Mouse (Mus musculus) intestine, postnatal 0 days (tissue): ENCODE data around the gene Gm9736. TPM values are rescaled to one million over a fixed set of nuclear protein-coding genes. Genes with fewer than 3 reads are reported as not detected.
"Not testable (repeated sequence)": the region's sequence is repeated elsewhere in the genome, so short reads cannot be mapped to it uniquely, and the experiment has no call there.

ENCODE experiments used
- ATAC-seq: fragments of 200-750 bp; cut with Nextera tagmentation; 2 replicates; pipeline ENCODE4 v1.8.0; 2017; ENCODE audit warnings: mild to moderate bottlenecking, moderate TSS enrichment, moderate library complexity
- H3K27ac ChIP-seq: fragments of 300-500 bp; sonication (generic); 2 replicates; pipeline ENCODE4 v1.5.1; 2014; ENCODE audit warnings: mild to moderate bottlenecking, low read depth, low read length, moderate library complexity
- H3K27me3 ChIP-seq: fragments of 300-500 bp; sonication (generic); replicated peaks from 2 replicates; pipeline ENCODE4 v1.6.1; 2014; ENCODE audit warnings: low read length, mixed read lengths; ENCODE audit not compliant: control insufficient read depth, insufficient read depth
- H3K36me3 ChIP-seq: fragments of 300-500 bp; sonication (generic); 2 replicates; pipeline ENCODE4 v1.6.1; 2014; ENCODE audit warnings: mild to moderate bottlenecking, moderate library complexity; ENCODE audit not compliant: control insufficient read depth, insufficient read depth
- H3K4me1 ChIP-seq: fragments of 300-500 bp; sonication (generic); replicated peaks from 2 replicates; pipeline ENCODE4 v1.6.1; 2014; ENCODE audit warnings: antibody characterized with exemption, low read length, mixed read lengths; ENCODE audit not compliant: control insufficient read depth, insufficient read depth
- H3K4me2 ChIP-seq: fragments of 300-500 bp; sonication (generic); replicated peaks from 2 replicates; pipeline ENCODE4 v1.6.1; 2014; ENCODE audit warnings: low read depth, mild to moderate bottlenecking, moderate library complexity
- H3K4me3 ChIP-seq: fragments of 300-500 bp; sonication (generic); 2 replicates; pipeline ENCODE4 v1.5.1; 2014; ENCODE audit warnings: low read depth, low read length
- H3K9ac ChIP-seq: fragments of 300-500 bp; sonication (generic); 2 replicates; pipeline ENCODE4 v1.6.1; 2014; ENCODE audit warnings: mild to moderate bottlenecking, low read depth, low read length
- H3K9me3 ChIP-seq: fragments of 300-500 bp; sonication (generic); 2 replicates; pipeline ENCODE4 v1.6.1; 2016; ENCODE audit warnings: mixed run types; ENCODE audit not compliant: control insufficient read depth
- CTCF ChIP-seq: sonication (generic); IDR thresholded peaks from 2 replicates; pipeline ENCODE4 v1.5.1; 2016; ENCODE audit warnings: low read depth, mild to moderate bottlenecking, control low read depth, antibody characterized with exemption, moderate library complexity
- WGBS: fragments of 180-500 bp; shearing (Covaris S2); extraction: QIAGEN DNeasy Blood & Tissue Kit; methylation state at CpG from one replicate; pipeline ENCODE4 v1.1.7; 2014; 5-methylcytosine and 5-hydroxymethylcytosine counted together
- polyA plus RNA-seq: library from polyadenylated mRNA; unstranded; fragments of >200 nt; fragmentation: Nextera tagmentation; extraction: Ambion mirVana; gene quantifications from 2 replicates; pipeline ENCODE4 v1.2.1, GENCODE M21; 2015

Gm9736 gene
- polyA plus RNA-seq, 1 experiment from 2014 or later, result not detected

DNA sequence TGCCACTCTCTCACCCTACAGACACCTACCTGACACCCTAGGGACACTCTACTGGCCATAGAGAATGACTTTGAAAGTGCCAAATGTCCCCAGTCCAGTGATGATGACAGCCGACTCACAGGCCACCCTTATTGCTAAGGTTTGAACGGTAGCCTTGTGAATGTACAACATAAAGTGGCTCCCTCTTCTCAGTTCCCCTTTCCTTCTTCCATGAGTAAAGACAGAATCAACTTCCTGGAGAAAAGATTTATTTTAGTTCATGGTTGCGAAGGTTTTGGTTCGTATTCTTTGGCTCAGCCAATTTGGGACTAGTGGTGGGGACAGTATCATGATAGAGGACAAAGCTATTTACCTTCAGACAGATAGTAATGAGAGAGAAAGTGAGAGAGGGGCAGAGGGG, 12.2 kb downstream of the Gm9736 start:
- no peak overlapping the region for H3K4me3 ChIP-seq
- no peak overlapping the region for H3K4me2 ChIP-seq
- H3K27me3 ChIP-seq, result no peaks in the 10 kb centered on the region
- H3K9ac ChIP-seq, result no peak overlapping the region
- H3K36me3 ChIP-seq, result no peaks in the 10 kb centered on the region
- ATAC-seq, result no peak
- H3K4me1 ChIP-seq, result no peaks in the 10 kb centered on the region
- H3K27ac ChIP-seq, result no peak overlapping the region
- H3K9me3 ChIP-seq, result no peaks in the 10 kb centered on the region
- WGBS, result 81% methylated on average over 4 of the region's 4 CpGs
- no peak for TF ChIP-seq CTCF

- 97% methylated on average over 1 of the region's 1 CpGs for WGBS
- ATAC-seq, result no peak
- H3K4me3 ChIP-seq, result no peak overlapping the region
Measured at GRCm38 (mm10) chr10:77735928-77736327, 15.2 kb downstream of the Gm9736 start.

DNA sequence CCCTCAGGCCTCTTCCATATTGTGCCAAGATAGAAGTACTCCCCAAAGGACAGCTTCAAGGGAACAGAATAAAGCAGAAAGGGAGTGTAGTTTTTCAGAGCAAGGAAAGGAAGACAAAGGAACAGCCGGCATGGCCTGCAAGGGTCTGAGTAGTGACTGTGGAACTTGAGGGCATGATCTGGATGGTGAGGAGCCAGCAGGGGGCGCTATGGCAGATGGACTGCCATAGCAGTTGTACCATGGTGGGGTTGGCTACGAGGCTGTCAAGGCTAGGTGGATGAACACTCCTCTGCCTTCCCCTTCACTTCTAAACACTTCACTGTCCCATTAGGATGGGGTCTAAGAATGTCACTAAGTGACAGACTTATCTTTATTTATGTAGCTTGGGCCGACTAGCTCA, 21.9 kb downstream of the Gm9736 start:
- WGBS, result 46% methylated on average over 4 of the region's 4 CpGs
- TF ChIP-seq CTCF, result peak; percentile 64
- Histone ChIP-seq H3K9me3 (no peaks in the 10 kb centered on the region), H3K9ac (no peak overlapping the region), H3K27ac (no peak overlapping the region), H3K4me1 (no peaks in the 10 kb centered on the region), H3K36me3 (no peaks in the 10 kb centered on the region), H3K4me3 (no peak overlapping the region), H3K4me2 (no peak overlapping the region), H3K27me3 (no peaks in the 10 kb centered on the region)
- ATAC-seq, result no peak

More at GRCm38 (mm10) chr10:77735928-77736327, 15.2 kb downstream of the Gm9736 start:
- H3K36me3 ChIP-seq, result no peaks in the 10 kb centered on the region
- H3K9me3 ChIP-seq, result no peaks in the 10 kb centered on the region
- H3K9ac ChIP-seq, result no peak overlapping the region
- TF ChIP-seq CTCF, result no peak
- H3K4me1 ChIP-seq, result no peaks in the 10 kb centered on the region
- no peak overlapping the region for H3K4me2 ChIP-seq
- no peak overlapping the region for H3K27ac ChIP-seq
- H3K27me3 ChIP-seq, result no peaks in the 10 kb centered on the region

GRCm38 (mm10) chr10:77728280-77728679, 22.9 kb downstream of the Gm9736 start:
- H3K9ac ChIP-seq, result no peak overlapping the region
- no peak overlapping the region for H3K27ac ChIP-seq
- H3K27me3 ChIP-seq, result no peaks in the 10 kb centered on the region
- H3K4me2 ChIP-seq, result no peak overlapping the region
- H3K36me3 ChIP-seq, result no peaks in the 10 kb centered on the region
- H3K4me1 ChIP-seq, result no peaks in the 10 kb centered on the region
- TF ChIP-seq CTCF, result peak; percentile 45
- no peak for ATAC-seq
- H3K9me3 ChIP-seq, result no peaks in the 10 kb centered on the region
- H3K4me3 ChIP-seq, result no peak overlapping the region
- 77% methylated on average over 4 of the region's 4 CpGs for WGBS

DNA sequence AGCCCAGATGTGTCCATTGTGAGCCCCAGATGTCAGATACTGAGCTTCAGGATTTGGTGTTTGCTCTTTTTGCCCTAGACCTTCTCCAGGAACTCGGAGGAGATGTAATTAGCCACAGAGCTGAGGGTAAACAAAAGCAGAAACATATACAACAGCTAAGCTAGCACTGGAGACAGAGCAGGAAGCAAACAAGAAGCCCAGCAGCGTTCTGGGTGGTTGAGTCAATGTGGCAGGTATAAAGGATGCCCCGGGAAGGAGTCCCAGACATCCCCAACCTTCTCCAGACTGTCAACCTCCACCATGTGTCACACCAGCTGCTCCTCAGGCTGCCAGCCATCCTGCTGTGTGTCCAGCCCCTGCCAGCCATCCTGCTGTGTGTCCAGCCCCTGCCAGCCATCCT, 25.0 kb downstream of the Gm9736 start, which contains the start of gene Gm10100:
Gene Gm10100, plus strand, starts transcription at position 301 of the 400 bp plus-strand sequence.
- no peak within 1 kb of the TSS for H3K9ac ChIP-seq
- no peak for ATAC-seq
- no peak within 1 kb of the TSS for H3K27ac ChIP-seq
- no peak within 1 kb of the TSS for H3K4me3 ChIP-seq
- H3K4me1 ChIP-seq, result no peaks in the 10 kb centered on the region
- WGBS, result 28% methylated on average over 3 of the region's 3 CpGs
- H3K36me3 ChIP-seq, result no peaks in the 10 kb centered on the region
- H3K9me3 ChIP-seq, result no peaks in the 10 kb centered on the region
- TF ChIP-seq CTCF, result no peak
- no peaks in the 10 kb centered on the region for H3K27me3 ChIP-seq
- no peak within 1 kb of the TSS for H3K4me2 ChIP-seq

DNA sequence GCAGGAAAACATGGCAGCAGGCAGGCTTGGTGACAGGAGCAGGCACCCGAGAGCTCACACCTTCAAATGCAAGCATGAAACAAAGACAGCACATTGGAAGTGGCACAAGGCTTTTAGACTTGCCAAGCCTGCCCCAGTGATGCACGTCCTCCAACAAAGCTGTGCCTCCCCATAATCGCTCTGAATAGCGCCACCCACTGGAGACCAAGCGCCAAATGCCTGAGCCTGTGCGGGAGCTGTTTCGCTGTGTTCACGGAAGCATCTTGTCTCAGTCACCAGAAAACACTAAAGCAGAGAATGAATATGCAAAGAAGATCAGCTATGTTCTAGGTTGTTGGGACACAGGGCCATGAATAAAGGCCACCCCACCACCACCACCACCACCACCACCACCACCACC, 26.3 kb downstream of the Gm9736 start:
- Histone ChIP-seq H3K27ac (no peak overlapping the region), H3K9ac (no peak overlapping the region), H3K4me2 (no peak overlapping the region), H3K4me3 (no peak overlapping the region), H3K9me3 (no peaks in the 10 kb centered on the region), H3K27me3 (no peaks in the 10 kb centered on the region), H3K4me1 (no peaks in the 10 kb centered on the region), H3K36me3 (no peaks in the 10 kb centered on the region)
- TF ChIP-seq CTCF, result peak; percentile 31
- no peak for ATAC-seq
- 79% methylated on average over 8 of the region's 8 CpGs for WGBS

DNA sequence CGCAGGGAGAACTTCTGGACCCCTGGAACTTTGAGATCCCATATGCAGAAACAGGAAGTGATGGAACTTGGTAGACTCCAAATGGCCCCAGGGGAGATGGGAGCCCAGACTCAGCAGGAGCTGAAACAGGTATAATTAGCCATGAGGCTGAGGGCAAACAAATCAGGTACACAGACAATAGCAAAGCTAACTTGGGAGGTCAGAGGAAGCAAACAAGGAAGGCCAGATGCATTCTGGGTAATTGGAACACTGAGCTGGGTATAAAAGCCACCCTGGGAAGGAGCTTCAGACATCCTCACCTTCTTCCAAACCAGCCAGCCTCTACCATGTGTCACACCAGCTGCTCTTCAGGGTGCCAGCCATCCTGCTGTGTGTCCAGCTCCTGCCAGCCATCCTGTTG, 30.9 kb downstream of the Gm9736 start, which contains the start of gene Krtap12-1:
Gene Krtap12-1, plus strand, starts transcription at position 301 of the 400 bp plus-strand sequence.
- ATAC-seq, H3K27me3 ChIP-seq, H3K9me3 ChIP-seq, H3K4me2 ChIP-seq, H3K27ac ChIP-seq, H3K4me1 ChIP-seq, H3K4me3 ChIP-seq, H3K9ac ChIP-seq, H3K36me3 ChIP-seq: not testable (repeated sequence)
- WGBS, result 83% methylated on average over 1 of the region's 1 CpGs
